Mouse (Mus musculus): ENCODE data around the gene Dao. TPM values are rescaled to one million over a fixed set of nuclear protein-coding genes. Genes with fewer than 3 reads are reported as not detected.

The Dao gene
- total RNA-seq, 2 experiments from 2014 or later = not detected

GRCm38 (mm10) chr5:113986182-113986961 lies 17.1 kb upstream of the Dao start:
- intact Hi-C loops (cut with DNase I) = no loop called here
- peak; percentile 43 for TF ChIP-seq CTCF (IDR thresholded peaks at IDR 0.05)

GRCm38 (mm10) chr5:113989437-113990024 lies 14.0 kb upstream of the Dao start:
- intact Hi-C loops (cut with DNase I) = loop anchor here (5.0 kb wide), 1 partner anchor 32 kb away; no protein-coding TSS in a partner anchor
- H3K27ac ChIP-seq = peak overlapping the region; percentile 48
- TF ChIP-seq CTCF (IDR thresholded peaks at IDR 0.05) = no peak

More at GRCm38 (mm10) chr5:113986182-113986961, 17.1 kb upstream of the Dao start:
- peak; percentile 79 for DNase-seq
- Histone ChIP-seq H3K27ac (peak overlapping the region; percentile 71), H3K4me3 (peak overlapping the region; percentile 32)

GRCm38 (mm10) chr5:113990593-113990992 lies 12.9 kb upstream of the Dao start:
- Histone ChIP-seq H3K4me3 (no peak overlapping the region), H3K27ac (peak overlapping the region; percentile 28)
- peak; percentile 9; the same call in 1 of the 2 replicates for TF ChIP-seq CTCF (IDR thresholded peaks at IDR 0.05)
- DNase-seq = no peak
- intact Hi-C loops (cut with DNase I) = loop anchor here (5.0 kb wide), 1 partner anchor 33 kb away; no protein-coding TSS in a partner anchor

More at GRCm38 (mm10) chr5:113989437-113990024, 14.0 kb upstream of the Dao start:
- no peak for DNase-seq
- H3K4me3 ChIP-seq = 0 out of 2 replicates have a peak overlapping the region, but pooled peaks have one; percentile 19

- intact Hi-C loops (cut with DNase I) = loop anchor here (5.0 kb wide), 1 partner anchor 34 kb away; no protein-coding TSS in a partner anchor
- 0 out of 2 replicates have a peak overlapping the region, but pooled peaks have one; percentile 11 for H3K4me3 ChIP-seq
- no peak for TF ChIP-seq CTCF (IDR thresholded peaks at IDR 0.05)
- no peak for DNase-seq
- peak overlapping the region; percentile 28 for H3K27ac ChIP-seq
These were observed 12.4 kb upstream of the Dao start for GRCm38 (mm10) chr5:113991141-113991540.

GRCm38 (mm10) chr5:113992339-113992831 lies 11.1 kb upstream of the Dao start:
- intact Hi-C loops (cut with DNase I) = loop anchor here (5.0 kb wide), 1 partner anchor 35 kb away; no protein-coding TSS in a partner anchor
- Histone ChIP-seq H3K27ac (peak overlapping the region; percentile 94), H3K4me3 (peak overlapping the region; percentile 94)
- no peak for TF ChIP-seq CTCF (IDR thresholded peaks at IDR 0.05)
- DNase-seq = peak; percentile 57

GRCm38 (mm10) chr5:113993031-113993486 lies 10.4 kb upstream of the Dao start:
- Histone ChIP-seq H3K27ac (peak overlapping the region; percentile 94), H3K4me3 (peak overlapping the region; percentile 94)
- DNase-seq = peak; percentile 64
- no peak for TF ChIP-seq CTCF (IDR thresholded peaks at IDR 0.05)
- intact Hi-C loops (cut with DNase I) = loop anchor here (5.0 kb wide), 1 partner anchor 36 kb away; no protein-coding TSS in a partner anchor

GRCm38 (mm10) chr5:113993487-113994465 lies 9.7 kb upstream of the Dao start, which contains the start of gene Ssh1:
Gene Ssh1 (minus strand): TSS chr5:113993894.
- DNase-seq = peak; percentile 96
- intact Hi-C loops (cut with DNase I) = loop anchor here (5.0 kb wide), 1 partner anchor 36 kb away; no protein-coding TSS in a partner anchor
- peak within 1 kb of the TSS; percentile 94 for H3K4me3 ChIP-seq
- TF ChIP-seq CTCF (IDR thresholded peaks at IDR 0.05) = 0 out of 2 replicates have a peak, but pooled peaks have one; percentile 5
- peak within 1 kb of the TSS; percentile 94 for H3K27ac ChIP-seq

- intact Hi-C loops (cut with DNase I) = no loop called here
- no peak overlapping the region for H3K27ac ChIP-seq
- no peak for TF ChIP-seq CTCF (IDR thresholded peaks at IDR 0.05)
- H3K4me3 ChIP-seq = no peak overlapping the region
- DNase-seq = no peak
These were observed 7.0 kb upstream of the Dao start for GRCm38 (mm10) chr5:113996458-113996857.

GRCm38 (mm10) chr5:113999382-113999781 lies 4.1 kb upstream of the Dao start:
- no peak for TF ChIP-seq CTCF (IDR thresholded peaks at IDR 0.05)
- intact Hi-C loops (cut with DNase I) = no loop called here
- no peak for DNase-seq
- Histone ChIP-seq H3K4me3 (no peak overlapping the region), H3K27ac (no peak overlapping the region)

GRCm38 (mm10) chr5:114004573-114004972 lies 1.1 kb downstream of the Dao start:
- TF ChIP-seq CTCF (IDR thresholded peaks at IDR 0.05) = no peak
- Histone ChIP-seq H3K4me3 (no peak overlapping the region), H3K27ac (no peak overlapping the region)
- intact Hi-C loops (cut with DNase I) = no loop called here
- no peak for DNase-seq

- DNase-seq = no peak
- no peak overlapping the region for H3K4me3 ChIP-seq
- intact Hi-C loops (cut with DNase I) = no loop called here
- no peak overlapping the region for H3K27ac ChIP-seq
- TF ChIP-seq CTCF (IDR thresholded peaks at IDR 0.05) = no peak
These were observed 1.6 kb downstream of the Dao start for GRCm38 (mm10) chr5:114005100-114005499.

Data from gastrocnemius, adult 2 months (tissue).